Mouse (Mus musculus) midbrain, embryonic 16.5 days (tissue): ENCODE measurements at regions not wholly inside any gene's neighbourhood (a gene's known extent, or its start where the extent isn't known, plus 50 kb on each side); places are given as distances from the start of the nearest gene placed in this dataset.

Experiments
- ATAC-seq: fragments of 200-750 bp; cut with Nextera tagmentation; 2 replicates; pipeline ENCODE4 v1.8.0; 2017; ENCODE audit warnings: moderate TSS enrichment
- H3K27ac ChIP-seq: fragments of 300-500 bp; sonication (generic); 2 replicates; pipeline ENCODE4 v1.5.1; 2014; ENCODE audit warnings: mild to moderate bottlenecking, low read length, mixed read lengths
- H3K27me3 ChIP-seq: fragments of 300-500 bp; sonication (generic); 2 replicates; pipeline ENCODE4 v1.6.1; 2014; ENCODE audit warnings: low read depth, low read length, mixed read lengths; ENCODE audit not compliant: control insufficient read depth, insufficient read depth
- H3K36me3 ChIP-seq: fragments of 300-500 bp; sonication (generic); 2 replicates; pipeline ENCODE4 v1.6.1; 2014; ENCODE audit warnings: mild to moderate bottlenecking, low read length, moderate library complexity, mixed read lengths; ENCODE audit not compliant: control insufficient read depth, insufficient read depth
- H3K4me1 ChIP-seq: fragments of 300-500 bp; sonication (generic); 2 replicates; pipeline ENCODE4 v1.6.1; 2014; ENCODE audit warnings: mild to moderate bottlenecking, low read length, mixed read lengths; ENCODE audit not compliant: control insufficient read depth, insufficient read depth
- H3K4me2 ChIP-seq: fragments of 300-500 bp; sonication (generic); 2 replicates; pipeline ENCODE4 v1.6.1; 2014; ENCODE audit warnings: mild to moderate bottlenecking, low read length, mixed read lengths
- H3K4me3 ChIP-seq: fragments of 300-500 bp; sonication (generic); 2 replicates; pipeline ENCODE4 v1.5.1; 2014; ENCODE audit warnings: low read depth, mild to moderate bottlenecking, low read length, moderate library complexity, mixed read lengths
- H3K9ac ChIP-seq: fragments of 300-500 bp; sonication (generic); 2 replicates; pipeline ENCODE4 v1.6.1; 2014; ENCODE audit warnings: low read depth, low read length, mixed read lengths
- H3K9me3 ChIP-seq: fragments of 300-500 bp; sonication (generic); replicated peaks from 2 replicates; pipeline ENCODE4 v1.6.1; 2014; ENCODE audit warnings: mild to moderate bottlenecking, low read length, mixed read lengths; ENCODE audit not compliant: control insufficient read depth, poor library complexity, severe bottlenecking
- WGBS: fragments of 180-500 bp; shearing (Covaris S2); extraction: QIAGEN DNeasy Blood & Tissue Kit; methylation state at CpG from one replicate; pipeline ENCODE4 v1.1.7; 2014; 5-methylcytosine and 5-hydroxymethylcytosine counted together

DNA sequence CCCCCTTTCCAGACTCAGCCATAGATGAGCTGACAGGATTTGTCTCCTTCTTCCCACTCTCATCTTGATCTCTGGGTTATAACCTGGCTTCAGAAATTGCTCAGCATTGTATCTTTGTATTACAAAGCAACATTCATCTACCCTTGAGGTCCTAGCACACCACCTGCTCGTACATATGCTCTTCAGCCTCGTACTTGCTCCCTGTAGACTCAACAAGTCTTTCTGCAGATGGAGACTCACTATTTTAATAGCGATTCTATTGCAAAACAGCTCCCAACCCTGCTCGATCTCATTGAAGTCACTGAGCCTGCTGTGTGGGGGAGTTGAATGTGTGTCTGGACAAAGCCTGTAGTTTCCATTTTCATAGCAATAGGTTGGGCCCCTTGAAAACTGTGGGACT is 535.2 kb upstream of the Auts2 start:
- Histone ChIP-seq H3K27me3 (no peaks in the 10 kb centered on the region), H3K4me2 (no peak overlapping the region), H3K27ac (no peak overlapping the region), H3K36me3 (no peaks in the 10 kb centered on the region), H3K9me3 (no peaks in the 10 kb centered on the region), H3K4me3 (no peak overlapping the region), H3K4me1 (peaks cover 5% of the 10 kb centered on the region; the same call in 1 of the 2 replicates), H3K9ac (no peak overlapping the region)
- no peak for ATAC-seq
- WGBS, result 71% methylated on average over 4 of the region's 4 CpGs

DNA sequence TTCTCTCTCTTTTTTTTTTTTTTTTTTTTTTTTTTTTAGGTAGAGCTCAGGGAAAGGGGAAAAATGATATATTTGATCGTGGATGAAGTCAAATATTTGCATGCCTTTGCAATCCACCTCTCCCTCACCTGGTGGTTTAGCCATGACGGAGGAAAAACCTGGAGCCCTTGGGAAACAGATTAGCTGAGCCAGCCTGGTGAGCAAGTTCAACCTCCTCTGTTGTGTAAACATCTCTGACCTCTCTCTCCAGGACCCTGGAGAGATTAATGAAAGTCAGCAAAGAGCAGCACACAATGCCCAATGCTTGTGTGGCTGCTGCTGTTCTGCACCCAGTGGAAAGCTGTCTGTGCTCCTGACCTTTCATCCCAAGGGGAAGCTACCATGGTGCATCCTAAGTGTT is 530.2 kb upstream of the Auts2 start:
- 55% methylated on average over 2 of the region's 2 CpGs for WGBS
- ATAC-seq, result no peak
- no peak overlapping the region for H3K27ac ChIP-seq
- H3K4me2 ChIP-seq, result no peak overlapping the region
- H3K36me3 ChIP-seq, result no peaks in the 10 kb centered on the region
- peaks cover 3% of the 10 kb centered on the region; the same call in 1 of the 2 replicates for H3K4me1 ChIP-seq
- no peaks in the 10 kb centered on the region for H3K9me3 ChIP-seq
- no peaks in the 10 kb centered on the region for H3K27me3 ChIP-seq
- no peak overlapping the region for H3K9ac ChIP-seq
- H3K4me3 ChIP-seq, result no peak overlapping the region

DNA sequence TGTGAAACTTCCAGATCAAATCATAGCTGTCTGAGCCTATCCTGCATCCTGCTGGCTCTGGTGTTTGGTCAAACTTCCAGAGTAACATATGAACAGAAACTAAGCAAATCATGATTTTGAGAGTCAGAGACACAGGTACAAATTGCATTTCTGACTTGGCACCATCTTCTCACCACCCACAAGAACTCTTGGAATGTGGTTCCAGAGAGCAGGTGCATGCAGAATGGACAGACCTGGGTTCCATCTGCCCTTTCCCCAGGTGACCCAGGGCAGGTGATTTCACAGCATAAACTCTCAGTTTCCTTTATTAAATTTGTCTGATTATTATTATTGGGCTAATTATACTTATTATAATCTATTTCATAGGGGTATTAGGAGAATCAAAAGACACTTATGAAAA is 527.0 kb upstream of the Auts2 start:
- Histone ChIP-seq H3K9me3 (no peaks in the 10 kb centered on the region), H3K9ac (no peak overlapping the region), H3K4me1 (no peaks in the 10 kb centered on the region), H3K27ac (no peak overlapping the region), H3K27me3 (no peaks in the 10 kb centered on the region), H3K4me3 (no peak overlapping the region), H3K4me2 (no peak overlapping the region), H3K36me3 (no peaks in the 10 kb centered on the region)
- no peak for ATAC-seq

DNA sequence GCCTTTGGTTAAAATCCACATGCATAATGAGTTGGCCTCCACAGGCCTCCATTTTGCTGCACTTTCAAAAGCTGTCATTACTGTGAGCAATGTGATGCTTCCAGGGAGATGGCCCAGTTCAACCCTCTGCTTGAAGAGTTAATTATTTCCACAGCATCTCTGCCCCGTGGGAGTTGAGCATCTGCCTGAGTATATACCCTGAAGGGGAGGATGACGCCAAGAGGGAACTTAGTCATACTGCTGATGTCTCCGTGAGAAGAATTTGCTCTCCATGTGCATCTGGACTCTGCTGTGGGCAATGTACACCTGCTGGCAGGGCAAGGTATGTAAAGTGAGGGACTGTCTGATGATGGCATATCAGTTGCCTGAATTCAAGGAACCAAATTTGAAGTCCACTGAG is 519.3 kb upstream of the Auts2 start:
- 79% methylated on average over 3 of the region's 3 CpGs for WGBS
- no peak overlapping the region for H3K27ac ChIP-seq
- no peak overlapping the region for H3K4me2 ChIP-seq
- no peaks in the 10 kb centered on the region for H3K27me3 ChIP-seq
- no peak for ATAC-seq
- no peak overlapping the region for H3K4me3 ChIP-seq
- no peak overlapping the region for H3K9ac ChIP-seq
- no peaks in the 10 kb centered on the region for H3K36me3 ChIP-seq
- no peaks in the 10 kb centered on the region for H3K4me1 ChIP-seq
- H3K9me3 ChIP-seq, result no peaks in the 10 kb centered on the region

DNA sequence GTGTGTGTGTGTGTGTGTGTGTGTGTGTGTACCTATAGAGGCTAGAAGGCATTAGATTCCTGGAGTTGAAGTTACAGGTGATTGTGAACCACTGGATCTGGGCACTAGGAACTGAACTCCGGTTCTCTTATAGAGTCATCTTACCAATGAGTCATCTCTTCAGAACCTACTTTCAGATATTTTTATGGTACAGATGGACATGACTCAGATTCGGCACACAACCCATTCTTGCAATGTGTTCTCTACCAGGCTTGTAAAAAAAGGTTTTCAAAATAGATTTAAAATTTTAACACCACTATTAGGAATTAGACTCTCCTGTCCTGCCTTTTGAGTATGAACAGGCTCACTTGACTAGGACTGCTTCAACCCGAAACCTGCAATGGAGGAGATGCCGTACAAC is 504.3 kb upstream of the Auts2 start:
- Histone ChIP-seq H3K4me1 (no peaks in the 10 kb centered on the region), H3K36me3 (no peaks in the 10 kb centered on the region), H3K27me3 (no peaks in the 10 kb centered on the region), H3K4me2 (no peak overlapping the region), H3K4me3 (no peak overlapping the region), H3K27ac (no peak overlapping the region), H3K9me3 (no peaks in the 10 kb centered on the region), H3K9ac (no peak overlapping the region)
- no peak for ATAC-seq
- 98% methylated on average over 4 of the region's 4 CpGs for WGBS

DNA sequence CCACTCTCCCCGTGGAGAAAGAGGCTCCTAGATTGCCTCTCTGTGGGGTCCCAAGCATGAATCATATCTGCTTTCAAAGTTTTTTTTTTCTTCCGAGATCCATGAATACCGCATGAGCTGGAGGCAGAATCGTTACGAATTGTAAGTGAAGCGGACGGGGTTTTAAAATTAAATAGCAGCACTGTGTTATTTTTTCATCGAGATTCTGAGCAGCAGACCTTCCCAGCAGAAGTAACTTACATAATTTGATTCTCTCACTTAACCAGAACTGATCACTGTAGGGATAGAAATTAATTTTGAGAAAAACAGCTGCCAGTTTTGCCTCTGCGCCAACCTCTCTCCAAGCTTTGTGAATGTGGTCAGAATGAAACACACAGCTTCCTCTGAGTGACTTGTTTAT is 502.5 kb upstream of the Auts2 start:
- no peak overlapping the region for H3K4me3 ChIP-seq
- 54% methylated on average over 9 of the region's 9 CpGs for WGBS
- ATAC-seq, result no peak
- H3K9ac ChIP-seq, result no peak overlapping the region
- no peaks in the 10 kb centered on the region for H3K36me3 ChIP-seq
- H3K27ac ChIP-seq, result no peak overlapping the region
- no peaks in the 10 kb centered on the region for H3K4me1 ChIP-seq
- no peak overlapping the region for H3K4me2 ChIP-seq
- H3K27me3 ChIP-seq, result no peaks in the 10 kb centered on the region
- H3K9me3 ChIP-seq, result no peaks in the 10 kb centered on the region

DNA sequence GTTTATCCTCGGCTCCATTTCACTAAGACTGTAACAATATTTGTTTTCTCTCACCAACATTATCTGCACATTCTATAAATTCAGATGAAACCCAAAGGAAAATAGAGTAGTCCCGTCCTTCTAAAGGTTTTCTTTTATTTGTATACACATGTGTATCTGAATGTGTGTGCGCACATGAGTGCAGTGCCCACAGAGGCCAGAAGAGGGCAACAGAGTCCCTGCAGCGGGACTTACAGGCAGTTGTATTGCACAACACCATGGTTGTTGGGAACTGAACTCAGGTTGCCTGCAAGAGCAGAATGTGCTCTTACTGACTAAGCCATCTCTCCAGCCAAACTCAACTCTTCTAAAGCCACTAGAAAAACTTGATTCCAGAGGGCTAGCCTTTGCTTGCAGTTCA is 484.4 kb upstream of the Auts2 start:
- 94% methylated on average over 4 of the region's 4 CpGs for WGBS
- Histone ChIP-seq H3K4me3 (no peak overlapping the region), H3K36me3 (no peaks in the 10 kb centered on the region), H3K27ac (no peak overlapping the region), H3K9ac (no peak overlapping the region), H3K4me1 (no peaks in the 10 kb centered on the region), H3K27me3 (no peaks in the 10 kb centered on the region), H3K9me3 (no peaks in the 10 kb centered on the region; the same call in 1 of the 2 replicates), H3K4me2 (no peak overlapping the region)
- no peak for ATAC-seq

DNA sequence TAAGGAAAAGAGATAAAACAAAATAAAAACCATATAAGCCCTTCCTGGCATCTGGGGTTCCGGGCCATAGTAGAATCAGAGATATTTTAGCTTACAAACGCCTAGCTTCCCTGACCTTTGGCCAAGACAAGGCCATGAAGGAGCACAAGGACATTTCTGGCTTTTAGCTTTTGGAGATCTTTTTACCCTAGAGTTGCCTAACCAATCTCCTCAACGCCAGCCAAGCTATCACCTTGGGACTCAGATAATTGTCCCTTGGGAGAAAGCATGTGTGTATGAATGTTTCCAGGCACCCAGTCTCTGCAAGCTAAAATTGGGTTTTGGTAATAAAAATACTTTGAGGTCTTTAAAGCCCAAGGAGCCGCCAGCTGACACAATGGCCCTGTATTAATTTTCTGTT is 482.0 kb upstream of the Auts2 start:
- Histone ChIP-seq H3K4me1 (no peaks in the 10 kb centered on the region), H3K4me3 (no peak overlapping the region), H3K9ac (no peak overlapping the region), H3K27ac (no peak overlapping the region), H3K27me3 (no peaks in the 10 kb centered on the region), H3K36me3 (no peaks in the 10 kb centered on the region), H3K9me3 (no peaks in the 10 kb centered on the region; the same call in 1 of the 2 replicates), H3K4me2 (no peak overlapping the region)
- ATAC-seq, result no peak
- 80% methylated on average over 4 of the region's 4 CpGs for WGBS

DNA sequence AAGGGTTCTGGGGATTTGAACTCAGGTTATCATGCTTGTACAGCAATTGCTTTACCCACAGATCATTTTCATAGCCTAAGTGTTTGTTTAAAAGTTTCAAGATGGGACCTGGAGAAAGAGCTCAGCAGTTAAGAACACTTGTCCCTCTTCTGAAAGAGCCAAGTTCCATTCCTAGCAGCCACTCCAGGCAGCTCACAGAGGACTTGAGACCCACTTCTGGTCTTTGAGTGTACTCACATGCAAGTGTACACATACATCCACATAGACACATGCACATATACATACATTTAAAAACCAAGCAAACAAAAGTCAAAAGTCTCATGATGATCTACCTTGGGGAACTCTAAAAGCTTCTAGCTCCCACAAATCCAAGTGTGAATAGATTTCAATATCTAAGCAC is 477.7 kb upstream of the Auts2 start:
- H3K4me3 ChIP-seq, result no peak overlapping the region
- no peak overlapping the region for H3K4me2 ChIP-seq
- H3K9ac ChIP-seq, result no peak overlapping the region
- no peaks in the 10 kb centered on the region for H3K36me3 ChIP-seq
- no peaks in the 10 kb centered on the region for H3K4me1 ChIP-seq
- H3K27me3 ChIP-seq, result no peaks in the 10 kb centered on the region
- H3K27ac ChIP-seq, result no peak overlapping the region
- ATAC-seq, result no peak
- no peaks in the 10 kb centered on the region for H3K9me3 ChIP-seq

DNA sequence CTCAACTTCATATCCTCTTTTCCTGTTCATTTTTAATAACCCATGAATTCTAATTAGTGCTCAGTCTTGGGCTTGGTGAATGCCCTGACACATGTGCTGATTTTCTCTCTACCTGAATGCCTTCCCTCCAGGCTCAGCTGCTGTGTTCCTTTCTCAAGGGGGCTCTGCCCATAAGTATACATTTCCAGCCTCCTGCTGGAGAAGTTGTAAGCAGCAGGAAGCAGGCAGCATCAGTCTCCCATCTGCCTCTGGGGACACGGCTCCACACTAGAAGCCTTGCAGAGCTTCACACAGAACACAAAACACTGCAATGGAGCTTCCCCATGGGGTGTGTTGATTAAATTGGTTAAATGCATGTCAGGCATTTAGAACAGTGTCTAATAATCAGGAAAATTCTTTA is 477.0 kb upstream of the Auts2 start:
- no peak overlapping the region for H3K9ac ChIP-seq
- no peak overlapping the region for H3K4me3 ChIP-seq
- no peak overlapping the region for H3K4me2 ChIP-seq
- H3K9me3 ChIP-seq, result no peaks in the 10 kb centered on the region
- ATAC-seq, result no peak
- no peaks in the 10 kb centered on the region for H3K4me1 ChIP-seq
- H3K36me3 ChIP-seq, result no peaks in the 10 kb centered on the region
- 43% methylated on average over 1 of the region's 1 CpGs for WGBS
- no peaks in the 10 kb centered on the region for H3K27me3 ChIP-seq
- no peak overlapping the region for H3K27ac ChIP-seq
